Comparison of ENCODE assay signal across 8 mouse cellular contexts in the genomic region with DNA sequence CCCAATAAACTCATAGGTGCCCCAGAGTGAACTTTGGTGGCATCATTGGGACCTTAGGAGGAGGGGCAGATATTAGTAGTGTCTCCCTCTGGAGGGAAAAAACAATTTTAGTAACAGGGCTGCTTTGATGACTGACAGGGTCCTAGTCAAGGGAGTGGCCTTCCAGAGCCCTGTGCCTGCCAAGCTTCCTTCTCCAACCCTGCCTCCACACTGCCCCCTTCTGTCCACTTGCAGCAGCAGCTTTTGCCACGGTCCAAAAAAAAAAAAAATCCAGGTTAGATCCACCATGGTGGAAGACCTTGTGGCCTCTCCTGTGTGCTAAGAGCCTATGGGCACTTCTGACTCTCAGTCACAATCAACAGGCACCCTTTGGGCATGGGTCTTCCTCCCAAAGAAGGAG. TPM values are rescaled to one million over a fixed set of nuclear protein-coding genes. Genes with fewer than 3 reads are reported as not detected.
DNase-seq lines count a peak whose midpoint lies in the region; ATAC-seq and TF ChIP-seq lines count a peak whose summit lies in the region.

No protein-coding gene starts in this region.

- DNase-seq in hindbrain, postnatal 0 days (ENCODE audit: low spot score) = peak; percentile 67
- no peak for DNase-seq in hindbrain, embryonic 14.5 days (ENCODE audit: low spot score)
- peak; percentile 85 for DNase-seq in ZHBTc4 (ENCODE audit: low read depth, low spot score)
- peak; percentile 59 for DNase-seq in embryonic facial prominence, embryonic 11.5 days (ENCODE audit: low spot score)
- peak; percentile 67 to 87 for DNase-seq in kidney, postnatal 36 days
- peak; percentile 56 for DNase-seq in neural tube, embryonic 11.5 days (ENCODE audit: low spot score)
- no peak for DNase-seq in layer of hippocampus, postnatal 14 days (ENCODE audit: low spot score in 2 of 2)

- H3K36me3 ChIP-seq in hindbrain, postnatal 0 days (ENCODE audit: insufficient read depth, low read length) = no peaks in the 10 kb centered on the region
- no peaks in the 10 kb centered on the region for H3K36me3 ChIP-seq in hindbrain, embryonic 14.5 days (replicated peaks; ENCODE audit: control insufficient read depth, insufficient read depth)
- H3K36me3 ChIP-seq in C2C12 (ENCODE audit: control insufficient read depth, insufficient read depth) = no peaks in the 10 kb centered on the region
- no peaks in the 10 kb centered on the region for H3K36me3 ChIP-seq in embryonic facial prominence, embryonic 11.5 days (replicated peaks; ENCODE audit: control insufficient read depth, insufficient read depth, low read depth, low read length)
- no peaks in the 10 kb centered on the region for H3K36me3 ChIP-seq in neural tube, embryonic 11.5 days (ENCODE audit: control insufficient read depth, insufficient read depth, low read length)

- no peak overlapping the region for H3K27ac ChIP-seq in hindbrain, postnatal 0 days
- H3K27ac ChIP-seq in hindbrain, embryonic 14.5 days = no peak overlapping the region
- no peak overlapping the region for H3K27ac ChIP-seq in embryonic facial prominence, embryonic 11.5 days (replicated peaks; ENCODE audit: low read depth, low read length)
- no peak overlapping the region for H3K27ac ChIP-seq in neural tube, embryonic 11.5 days (ENCODE audit: low read depth, low read length)

- no peak overlapping the region for H3ac ChIP-seq in C2C12 (ENCODE audit: control insufficient read depth, insufficient read length, low read depth)

- no peaks in the 10 kb centered on the region for H3K27me3 ChIP-seq in hindbrain, postnatal 0 days (ENCODE audit: insufficient read depth, low read length)
- no peaks in the 10 kb centered on the region for H3K27me3 ChIP-seq in hindbrain, embryonic 14.5 days (ENCODE audit: control insufficient read depth, insufficient read depth, low read length)
- H3K27me3 ChIP-seq in C2C12 (ENCODE audit: control insufficient read depth, insufficient read depth, insufficient read length) = peaks cover 15% of the 10 kb centered on the region
- no peaks in the 10 kb centered on the region for H3K27me3 ChIP-seq in embryonic facial prominence, embryonic 11.5 days (ENCODE audit: control insufficient read depth, insufficient read depth, low read length)
- no peaks in the 10 kb centered on the region for H3K27me3 ChIP-seq in neural tube, embryonic 11.5 days (ENCODE audit: control insufficient read depth, insufficient read depth, low read length)

- H3K4me1 ChIP-seq in hindbrain, postnatal 0 days (ENCODE audit: insufficient read depth, low read length) = no peaks in the 10 kb centered on the region
- H3K4me1 ChIP-seq in hindbrain, embryonic 14.5 days (replicated peaks; ENCODE audit: control insufficient read depth, insufficient read depth, low read length) = no peaks in the 10 kb centered on the region
- no peaks in the 10 kb centered on the region for H3K4me1 ChIP-seq in embryonic facial prominence, embryonic 11.5 days (ENCODE audit: control insufficient read depth, insufficient read depth, low read length)
- no peaks in the 10 kb centered on the region for H3K4me1 ChIP-seq in neural tube, embryonic 11.5 days (ENCODE audit: control insufficient read depth, insufficient read depth, low read length)

- TF ChIP-seq CTCF in hindbrain, postnatal 0 days (IDR thresholded peaks at IDR 0.05; ENCODE audit: low read depth) = peak; percentile 73
- TF ChIP-seq CTCF in C2C12 (IDR thresholded peaks at IDR 0.05; ENCODE audit: control insufficient read depth, insufficient read depth, insufficient read length) = peak; percentile 80

- no peak overlapping the region for H3K4me2 ChIP-seq in hindbrain, postnatal 0 days (ENCODE audit: low read depth, low read length)
- H3K4me2 ChIP-seq in hindbrain, embryonic 14.5 days (replicated peaks) = no peak overlapping the region
- H3K4me2 ChIP-seq in embryonic facial prominence, embryonic 11.5 days (ENCODE audit: low read depth, low read length) = no peak overlapping the region
- no peak overlapping the region for H3K4me2 ChIP-seq in neural tube, embryonic 11.5 days (ENCODE audit: low read depth)

- no peaks in the 10 kb centered on the region for H3K79me3 ChIP-seq in C2C12 (ENCODE audit: low read depth)

- H3K9ac ChIP-seq in hindbrain, postnatal 0 days (replicated peaks; ENCODE audit: low read length) = no peak overlapping the region
- no peak overlapping the region for H3K9ac ChIP-seq in hindbrain, embryonic 14.5 days
- no peak overlapping the region for H3K9ac ChIP-seq in embryonic facial prominence, embryonic 11.5 days (replicated peaks; ENCODE audit: low read length)
- no peak overlapping the region for H3K9ac ChIP-seq in neural tube, embryonic 11.5 days (ENCODE audit: low read length)

- no peak for ATAC-seq in hindbrain, postnatal 0 days
- no peak for ATAC-seq in hindbrain, embryonic 14.5 days (ENCODE audit: low FRiP score)
- no peak for ATAC-seq in embryonic facial prominence, embryonic 11.5 days (replicated peaks; ENCODE audit: insufficient number of reproducible peaks, low FRiP score, low TSS enrichment, low read depth)
- no peak for ATAC-seq in neural tube, embryonic 11.5 days (ENCODE audit: insufficient read depth, low FRiP score, low TSS enrichment)

- no peak overlapping the region for H3K4me3 ChIP-seq in hindbrain, postnatal 0 days (ENCODE audit: low read length)
- no peak overlapping the region for H3K4me3 ChIP-seq in hindbrain, embryonic 14.5 days (replicated peaks; ENCODE audit: low read length)
- no peak overlapping the region for H3K4me3 ChIP-seq in C2C12 (ENCODE audit: insufficient read depth, poor library complexity, severe bottlenecking)
- no peak overlapping the region for H3K4me3 ChIP-seq in embryonic facial prominence, embryonic 11.5 days (ENCODE audit: low read depth, low read length)
- H3K4me3 ChIP-seq in neural tube, embryonic 11.5 days (ENCODE audit: low read depth, low read length) = no peak overlapping the region

- 0% methylated on average over 1 of the region's 1 CpGs for WGBS in hindbrain, postnatal 0 days
- WGBS in hindbrain, embryonic 14.5 days = 0% methylated on average over 1 of the region's 1 CpGs
- WGBS in embryonic facial prominence, embryonic 11.5 days = 7% methylated on average over 1 of the region's 1 CpGs
- 23% methylated on average over 1 of the region's 1 CpGs for WGBS in neural tube, embryonic 11.5 days

- H3K79me2 ChIP-seq in C2C12 (ENCODE audit: control insufficient read depth, insufficient read depth) = no peaks in the 10 kb centered on the region

- H3K9me3 ChIP-seq in hindbrain, postnatal 0 days (ENCODE audit: low read length) = no peaks in the 10 kb centered on the region
- no peaks in the 10 kb centered on the region for H3K9me3 ChIP-seq in hindbrain, embryonic 14.5 days (ENCODE audit: control insufficient read depth, low read length)
- H3K9me3 ChIP-seq in embryonic facial prominence, embryonic 11.5 days (replicated peaks; ENCODE audit: control insufficient read depth, low read length) = no peaks in the 10 kb centered on the region
- H3K9me3 ChIP-seq in neural tube, embryonic 11.5 days (ENCODE audit: control insufficient read depth, low read length) = no peaks in the 10 kb centered on the region

TF ChIP-seq in C2C12, 6 proteins besides CTCF, POLR2A, EP300 and RAD21:
- TF ChIP-seq MYOG (IDR thresholded peaks at IDR 0.05; ENCODE audit: control insufficient read depth, extremely low read depth, insufficient read length) (no peak), CEBPB (IDR thresholded peaks at IDR 0.05; ENCODE audit: low read depth) (no peak), MAX (IDR thresholded peaks at IDR 0.05) (no peak), USF1 (IDR thresholded peaks at IDR 0.05; ENCODE audit: low read depth) (no peak), MYOD1 (IDR thresholded peaks at IDR 0.05; ENCODE audit: control insufficient read depth, insufficient read length, low read depth) (no peak)

RNA-seq across cellular contexts. Expression of gene 5031439G07Rik, which starts 7.6 kb away (rescaled TPM):
- 123 and 127 TPM in 2 replicates for total RNA-seq in hindbrain, postnatal 0 days (2014; rRNA removed)
- 23.0 and 23.6 TPM in 2 replicates for polyA plus RNA-seq in hindbrain, postnatal 0 days (2015; fragmentation: Nextera tagmentation; extraction: Ambion mirVana)
- 19.2 and 27.8 TPM in 2 replicates for polyA plus RNA-seq in hindbrain, embryonic 14.5 days (2014; fragmentation: Nextera tagmentation; extraction: Ambion mirVana)
- polyA plus RNA-seq in C2C12 (2012; fragmentation: generic; extraction: Trizol) = 30.4 TPM
- polyA plus RNA-seq in embryonic facial prominence, embryonic 11.5 days (2014; fragmentation: Nextera tagmentation; extraction: Ambion mirVana) = 11.6 and 16.8 TPM in 2 replicates
- 36.4 and 39.3 TPM in 2 replicates for polyA plus RNA-seq in neural tube, embryonic 11.5 days (2014; fragmentation: Nextera tagmentation; extraction: Ambion mirVana)
- total RNA-seq in layer of hippocampus, postnatal 14 days (2021) = 100 to 1,000 TPM; 114 TPM

RNA-seq across cellular contexts. Expression of gene Upk3a, which starts 21.0 kb away (rescaled TPM):
- total RNA-seq in hindbrain, postnatal 0 days (2014; rRNA removed) = 1.0 and 6.5 TPM in 2 replicates
- polyA plus RNA-seq in hindbrain, postnatal 0 days (2015; fragmentation: Nextera tagmentation; extraction: Ambion mirVana) = 2.2 and 2.6 TPM in 2 replicates
- 0.89 and 1.4 TPM in 2 replicates for polyA plus RNA-seq in hindbrain, embryonic 14.5 days (2014; fragmentation: Nextera tagmentation; extraction: Ambion mirVana)
- not detected for polyA plus RNA-seq in C2C12 (2012; fragmentation: generic; extraction: Trizol)
- polyA plus RNA-seq in embryonic facial prominence, embryonic 11.5 days (2014; fragmentation: Nextera tagmentation; extraction: Ambion mirVana) = not detected in 2 replicates
- polyA plus RNA-seq in neural tube, embryonic 11.5 days (2014; fragmentation: Nextera tagmentation; extraction: Ambion mirVana) = not detected in 2 replicates
- not detected for total RNA-seq in layer of hippocampus, postnatal 14 days (2021)

RNA-seq across cellular contexts. Expression of gene Fam118a, which starts 32.8 kb away (rescaled TPM):
- 16.0 and 18.2 TPM in 2 replicates for total RNA-seq in hindbrain, postnatal 0 days (2014; rRNA removed)
- 29.0 and 30.3 TPM in 2 replicates for polyA plus RNA-seq in hindbrain, postnatal 0 days (2015; fragmentation: Nextera tagmentation; extraction: Ambion mirVana)
- 30.5 and 32.3 TPM in 2 replicates for polyA plus RNA-seq in hindbrain, embryonic 14.5 days (2014; fragmentation: Nextera tagmentation; extraction: Ambion mirVana)
- polyA plus RNA-seq in C2C12 (2012; fragmentation: generic; extraction: Trizol) = 24.5 TPM
- 26.1 and 26.3 TPM in 2 replicates for polyA plus RNA-seq in embryonic facial prominence, embryonic 11.5 days (2014; fragmentation: Nextera tagmentation; extraction: Ambion mirVana)
- 29.3 and 29.4 TPM in 2 replicates for polyA plus RNA-seq in neural tube, embryonic 11.5 days (2014; fragmentation: Nextera tagmentation; extraction: Ambion mirVana)
- 10 to 100 TPM; 26.2 to 27.3 TPM for total RNA-seq in layer of hippocampus, postnatal 14 days (2021)

Comparison
In these comparisons a context has a peak if more than half of its experiments do, and no peak if none do; other contexts are left out.
1. DNase-seq: peak in hindbrain, postnatal 0 days (single experiment), ZHBTc4 (single experiment), embryonic facial prominence, embryonic 11.5 days (single experiment), kidney, postnatal 36 days (2 of 2) and neural tube, embryonic 11.5 days (single experiment); none in hindbrain, embryonic 14.5 days (single experiment) and layer of hippocampus, postnatal 14 days (0 of 2).